Mouse (Mus musculus) stomach, embryonic 16.5 days (tissue): ENCODE data around the gene Npnt. TPM values are rescaled to one million over a fixed set of nuclear protein-coding genes. Genes with fewer than 3 reads are reported as not detected.
A peak's percentile ranks its signal among the peaks of the same experiment; 100 is the strongest.

Experiments
- ATAC-seq: fragments of 200-750 bp; cut with Nextera tagmentation; 2 replicates; pipeline ENCODE4 v1.8.0; 2017; ENCODE audit warnings: moderate number of reproducible peaks, moderate TSS enrichment; ENCODE audit not compliant: insufficient read depth, low FRiP score
- H3K27ac ChIP-seq: fragments of 300-500 bp; sonication (generic); 2 replicates; pipeline ENCODE4 v1.5.1; 2014; ENCODE audit warnings: low read length
- H3K27me3 ChIP-seq: fragments of 300-500 bp; sonication (generic); 2 replicates; pipeline ENCODE4 v1.6.1; 2014; ENCODE audit warnings: low read length, control low read depth, mixed read lengths; ENCODE audit not compliant: control insufficient read depth, insufficient read depth
- H3K36me3 ChIP-seq: fragments of 300-500 bp; sonication (generic); 2 replicates; pipeline ENCODE4 v1.6.1; 2014; ENCODE audit warnings: low read length; ENCODE audit not compliant: control insufficient read depth, insufficient read depth
- H3K4me1 ChIP-seq: fragments of 300-500 bp; sonication (generic); 2 replicates; pipeline ENCODE4 v1.6.1; 2014; ENCODE audit warnings: low read length, control low read depth, mixed read lengths; ENCODE audit not compliant: control insufficient read depth, insufficient read depth
- H3K4me2 ChIP-seq: fragments of 300-500 bp; sonication (generic); 2 replicates; pipeline ENCODE4 v1.6.1; 2014; ENCODE audit warnings: low read depth, low read length, mixed read lengths
- H3K4me3 ChIP-seq: fragments of 300-500 bp; sonication (generic); replicated peaks from 2 replicates; pipeline ENCODE4 v1.5.1; 2014; ENCODE audit warnings: mild to moderate bottlenecking, low read length
- H3K9ac ChIP-seq: fragments of 300-500 bp; sonication (generic); 2 replicates; pipeline ENCODE4 v1.6.1; 2014; ENCODE audit warnings: low read length
- H3K9me3 ChIP-seq: fragments of 300-500 bp; sonication (generic); replicated peaks from 2 replicates; pipeline ENCODE4 v1.6.1; 2016; ENCODE audit warnings: low read length, control low read depth; ENCODE audit not compliant: control insufficient read depth
- WGBS: fragments of 180-500 bp; shearing (Covaris S2); extraction: QIAGEN DNeasy Blood & Tissue Kit; methylation state at CpG from one replicate; pipeline ENCODE4 v1.1.7; 2014; 5-methylcytosine and 5-hydroxymethylcytosine counted together
- polyA plus RNA-seq: library from polyadenylated mRNA; unstranded; fragments of >200 nt; fragmentation: Nextera tagmentation; extraction: Ambion mirVana; gene quantifications from 2 replicates; pipeline ENCODE4 v1.2.1, GENCODE M21; 2015

Gene Npnt
- polyA plus RNA-seq, 1 experiment from 2014 or later = 67.3 TPM

DNA sequence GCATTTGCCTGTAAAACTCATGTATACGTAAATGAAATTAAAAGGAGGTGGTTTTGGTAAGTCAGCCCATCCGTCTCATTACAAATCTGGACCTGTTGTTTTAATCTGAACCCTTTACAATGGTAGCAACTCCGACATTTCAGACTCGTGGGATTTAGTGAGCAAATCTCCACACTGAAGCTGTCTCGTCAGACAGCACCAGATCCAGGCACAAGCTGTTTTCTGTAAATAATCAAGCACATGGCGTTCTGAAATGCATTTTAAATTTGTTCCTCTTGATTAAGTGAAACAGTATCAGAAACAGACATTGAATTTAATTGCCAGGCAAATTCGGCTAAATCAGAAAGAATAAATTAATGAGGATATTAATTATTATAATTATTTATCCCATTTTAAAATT, 100.4 kb downstream of the Npnt start:
- H3K36me3 ChIP-seq = no peaks in the 10 kb centered on the region
- H3K27ac ChIP-seq = no peak overlapping the region
- no peaks in the 10 kb centered on the region for H3K27me3 ChIP-seq
- H3K9ac ChIP-seq = no peak overlapping the region
- no peak overlapping the region for H3K4me2 ChIP-seq
- H3K9me3 ChIP-seq = no peaks in the 10 kb centered on the region
- WGBS = 71% methylated on average over 7 of the region's 7 CpGs
- no peak for ATAC-seq
- no peaks in the 10 kb centered on the region for H3K4me1 ChIP-seq
- H3K4me3 ChIP-seq = no peak overlapping the region

DNA sequence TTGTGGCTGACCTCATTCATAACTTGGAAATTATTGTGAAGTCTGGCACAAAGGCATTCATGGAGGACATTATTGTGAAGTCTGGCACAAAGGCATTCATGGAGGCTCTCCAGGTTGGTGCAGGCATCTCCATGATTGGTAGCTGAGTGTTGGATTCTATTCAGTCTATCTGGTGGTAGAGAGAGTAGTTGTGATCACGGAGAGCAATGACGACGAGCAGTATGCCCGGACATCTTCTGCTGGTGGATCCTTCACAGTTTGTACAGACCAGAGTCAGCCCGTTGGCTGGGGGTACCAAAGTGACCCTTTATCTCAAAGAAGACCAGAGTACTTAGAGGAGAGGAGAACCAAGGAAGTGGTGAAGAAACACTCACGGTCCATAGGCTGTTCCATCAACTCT, 107.4 kb downstream of the Npnt start:
- WGBS = 96% methylated on average over 6 of the region's 6 CpGs
- H3K4me2 ChIP-seq = no peak overlapping the region
- no peak for ATAC-seq

DNA sequence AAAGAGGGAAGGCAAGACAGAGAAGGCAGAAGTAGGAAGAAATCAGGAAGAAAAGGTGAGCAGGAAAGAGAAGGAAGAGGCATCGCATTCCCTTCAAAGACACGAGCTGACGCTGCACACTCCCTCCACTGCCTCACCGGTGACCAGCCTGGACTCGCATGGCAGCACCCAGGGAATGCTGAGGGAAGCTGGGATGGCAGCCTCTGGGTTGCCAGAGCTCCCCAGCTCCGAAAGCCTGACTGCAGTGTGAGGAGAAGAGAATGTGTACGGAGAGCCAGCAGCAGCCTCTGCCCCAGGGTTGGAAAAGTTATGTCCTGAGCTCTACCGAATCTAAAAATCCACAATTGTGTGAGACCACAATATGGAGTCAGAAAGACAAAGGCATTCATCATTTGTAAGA, 110.6 kb downstream of the Npnt start:
- Histone ChIP-seq H3K27ac (no peak overlapping the region), H3K4me2 (no peak overlapping the region), H3K36me3 (peaks cover 7% of the 10 kb centered on the region; the same call in 1 of the 2 replicates), H3K4me3 (no peak overlapping the region), H3K9me3 (no peaks in the 10 kb centered on the region), H3K9ac (no peak overlapping the region), H3K4me1 (no peaks in the 10 kb centered on the region), H3K27me3 (no peaks in the 10 kb centered on the region)
- WGBS = 93% methylated on average over 8 of the region's 8 CpGs
- ATAC-seq = no peak

More for the DNA sequence above, 107.4 kb downstream of the Npnt start:
- H3K9me3 ChIP-seq = no peaks in the 10 kb centered on the region
- peaks cover 7% of the 10 kb centered on the region; the same call in 1 of the 2 replicates for H3K36me3 ChIP-seq
- no peak overlapping the region for H3K9ac ChIP-seq
- no peak overlapping the region for H3K4me3 ChIP-seq
- H3K4me1 ChIP-seq = no peaks in the 10 kb centered on the region
- H3K27me3 ChIP-seq = no peaks in the 10 kb centered on the region
- H3K27ac ChIP-seq = no peak overlapping the region

DNA sequence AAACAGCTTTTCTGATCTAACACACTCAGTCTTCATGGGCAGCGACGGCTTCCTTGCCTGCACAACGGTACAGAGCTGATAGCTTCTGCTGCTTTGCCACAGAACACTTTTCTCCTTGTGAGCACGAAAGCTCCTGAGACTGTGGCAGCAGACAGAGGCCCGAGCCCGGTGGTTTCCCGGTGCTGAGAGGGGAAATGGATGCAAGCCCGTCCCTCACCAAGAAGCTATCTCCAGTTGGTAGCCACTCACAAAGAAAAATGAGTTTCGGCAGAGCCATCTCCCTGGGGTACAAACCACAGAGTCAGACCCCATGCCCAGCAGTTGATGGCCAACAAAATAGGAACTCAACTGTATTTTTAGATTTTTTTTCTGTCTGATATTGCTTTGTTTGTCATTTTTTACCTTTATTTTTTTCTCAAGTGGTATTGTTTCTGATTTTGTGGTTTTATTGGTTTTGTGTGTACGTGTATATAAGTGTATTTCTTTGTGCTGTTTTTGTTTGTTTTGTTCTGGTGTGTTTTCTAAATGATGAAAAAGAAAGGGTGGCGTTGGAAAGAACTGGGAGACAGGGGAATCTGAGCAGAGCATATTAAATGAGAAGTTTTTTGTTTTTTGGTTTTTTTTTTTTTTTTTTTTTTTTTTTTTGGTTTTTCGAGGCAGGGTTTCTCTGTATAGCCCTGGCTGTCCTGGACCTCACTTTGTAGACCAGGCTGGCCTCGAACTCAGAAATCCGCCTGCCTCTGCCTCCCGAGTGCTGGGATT, 111.3 kb downstream of the Npnt start:
- no peak overlapping the region for H3K4me2 ChIP-seq
- WGBS = 91% methylated on average over 14 of the region's 15 CpGs
- peaks cover 7% of the 10 kb centered on the region; the same call in 1 of the 2 replicates for H3K36me3 ChIP-seq

DNA sequence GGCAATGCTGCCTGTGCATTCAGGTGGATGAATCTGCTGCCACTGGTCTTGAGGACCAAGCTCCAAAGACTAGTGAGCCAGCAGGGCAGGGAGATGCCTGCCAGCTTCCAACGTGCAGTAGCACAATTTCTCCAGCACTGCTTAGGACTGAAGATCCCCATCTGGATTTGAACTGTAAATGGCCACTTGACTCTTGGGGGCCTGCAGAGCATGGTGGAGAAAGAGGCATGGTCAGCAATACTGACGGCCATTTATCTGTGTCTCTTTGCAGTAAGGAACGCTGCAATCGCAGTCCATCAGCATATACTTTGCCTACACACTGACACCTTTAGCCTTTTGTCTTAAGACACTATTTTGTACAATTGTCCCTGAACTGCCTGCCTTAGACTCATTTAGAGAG, 113.0 kb downstream of the Npnt start:
- H3K4me2 ChIP-seq = no peak overlapping the region
- no peaks in the 10 kb centered on the region for H3K27me3 ChIP-seq
- ATAC-seq = no peak
- 77% methylated on average over 4 of the region's 4 CpGs for WGBS
- no peak overlapping the region for H3K9ac ChIP-seq
- peaks cover 7% of the 10 kb centered on the region; the same call in 1 of the 2 replicates for H3K36me3 ChIP-seq
- no peaks in the 10 kb centered on the region for H3K9me3 ChIP-seq
- no peak overlapping the region for H3K27ac ChIP-seq
- H3K4me1 ChIP-seq = no peaks in the 10 kb centered on the region
- H3K4me3 ChIP-seq = no peak overlapping the region

More for the DNA sequence above, 111.3 kb downstream of the Npnt start:
- Histone ChIP-seq H3K27me3 (no peaks in the 10 kb centered on the region), H3K9me3 (no peaks in the 10 kb centered on the region), H3K9ac (no peak overlapping the region), H3K27ac (no peak overlapping the region), H3K4me3 (no peak overlapping the region), H3K4me1 (no peaks in the 10 kb centered on the region)
- no peak for ATAC-seq

DNA sequence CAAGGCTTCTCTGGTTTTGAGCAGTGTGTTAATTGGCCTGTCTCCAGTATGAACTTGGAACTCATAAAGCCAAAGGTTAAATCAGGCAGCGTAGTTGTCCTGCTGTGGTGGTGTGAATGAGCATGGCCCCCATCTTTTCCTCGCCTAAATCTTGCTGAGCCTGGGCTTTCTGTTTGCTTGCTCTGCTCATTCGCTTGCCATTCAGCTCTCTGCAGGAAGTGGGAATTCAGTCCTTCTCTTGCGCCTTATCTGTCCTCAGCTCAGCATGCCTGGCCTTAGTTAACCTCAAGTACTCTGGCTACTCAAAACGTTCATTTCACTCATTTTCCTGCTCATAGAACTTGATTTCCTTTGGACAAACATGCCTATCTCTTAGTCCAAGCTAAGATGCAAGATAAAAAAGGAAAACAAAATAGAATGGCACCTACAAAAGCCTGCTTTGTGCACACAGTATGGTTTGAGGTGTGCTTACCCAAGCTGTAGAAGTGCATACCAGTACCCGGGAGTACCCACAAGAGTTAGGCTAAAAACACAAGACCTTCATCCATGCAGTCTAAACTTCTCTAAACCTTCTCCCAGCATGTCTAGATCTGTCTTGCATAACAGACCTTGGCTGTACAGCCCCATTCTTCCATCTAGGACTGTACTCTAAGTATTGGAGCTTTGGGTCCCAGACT, 114.8 kb downstream of the Npnt start:
- H3K4me3 ChIP-seq = no peak overlapping the region
- H3K9me3 ChIP-seq = no peaks in the 10 kb centered on the region
- H3K27ac ChIP-seq = no peak overlapping the region
- peak; percentile 40; the same call in 1 of the 2 replicates for ATAC-seq
- WGBS = 62% methylated on average over 6 of the region's 6 CpGs
- peaks cover 6% of the 10 kb centered on the region; the same call in 1 of the 2 replicates for H3K36me3 ChIP-seq
- no peaks in the 10 kb centered on the region for H3K4me1 ChIP-seq
- no peak overlapping the region for H3K4me2 ChIP-seq
- no peak overlapping the region for H3K9ac ChIP-seq
- H3K27me3 ChIP-seq = no peaks in the 10 kb centered on the region

Other genes with a start within 250 kb of the Npnt start
- 20.5 and 21.6 TPM in 2 replicates for gene Ints12, start 141.5 kb upstream of the Npnt start, polyA plus RNA-seq
- 5.0 and 5.5 TPM in 2 replicates for gene Gstcd, start 141.7 kb upstream of the Npnt start, polyA plus RNA-seq